Mouse (Mus musculus) gastrocnemius, adult 2 months (tissue): Measurements from ENCODE around the gene Ctu1. TPM values are rescaled to one million over a fixed set of nuclear protein-coding genes. Genes with fewer than 3 reads are reported as not detected.

ENCODE experiments used
- DNase-seq: peaks from one replicate; pipeline ENCODE4 v3.0.0; 2022
- H3K27ac ChIP-seq: fragments of 200-600 bp; 2 replicates; pipeline ENCODE4 v1.8.1; 2022; ENCODE audit warnings: mild to moderate bottlenecking
- H3K4me3 ChIP-seq: fragments of 200-600 bp; 2 replicates; pipeline ENCODE4 v1.8.1; 2022; ENCODE audit warnings: mild to moderate bottlenecking, moderate library complexity
- CTCF ChIP-seq: fragments of 200-600 bp; IDR thresholded peaks from 2 replicates; pipeline ENCODE4 v1.8.1; 2022; ENCODE audit warnings: antibody characterized with exemption, mild to moderate bottlenecking, moderate library complexity
- intact Hi-C: fragments of 180-260 bp; cut with DNase I; formaldehyde crosslinking; loops from one replicate; pipeline ENCODE4 v1.15.1; 2025
- total RNA-seq, 2 experiments: library from RNA; stranded (reverse); gene quantifications; 2 replicates each; pipeline ENCODE4 v1.2.3; 2021

The Ctu1 gene
- total RNA-seq, 2 experiments from 2014 or later = 1.8 to 2.9 TPM

GRCm38 (mm10) chr7:43710031-43710430 is 38.2 kb downstream of the Ctu1 start:
- Histone ChIP-seq H3K4me3 (no peak overlapping the region), H3K27ac (no peak overlapping the region)
- intact Hi-C loops = no loop called here
- DNase-seq = no peak
- TF ChIP-seq CTCF = no peak

- Histone ChIP-seq H3K4me3 (no peak within 1 kb of the TSS), H3K27ac (no peak within 1 kb of the TSS)
- intact Hi-C loops = no loop called here
- DNase-seq = no peak
- no peak for TF ChIP-seq CTCF
Observed at GRCm38 (mm10) chr7:43712267-43712666, 40.5 kb downstream of the Ctu1 start, which contains the start of gene Klk13. Gene Klk13 (plus strand): TSS chr7:43712567.

- TF ChIP-seq CTCF = no peak
- intact Hi-C loops = no loop called here
- no peak for DNase-seq
- Histone ChIP-seq H3K27ac (no peak overlapping the region), H3K4me3 (no peak overlapping the region)
Observed at GRCm38 (mm10) chr7:43712917-43713316, 41.1 kb downstream of the Ctu1 start.

- Histone ChIP-seq H3K27ac (no peak overlapping the region), H3K4me3 (no peak overlapping the region)
- intact Hi-C loops = no loop called here
- DNase-seq = no peak
- TF ChIP-seq CTCF = no peak
Observed at GRCm38 (mm10) chr7:43713741-43714351, 42.0 kb downstream of the Ctu1 start.

Other genes starting within 250 kb of the Ctu1 start
- not detected for gene Lim2, start 244.3 kb upstream of the Ctu1 start, total RNA-seq
- gene Nkg7, start 234.9 kb upstream of the Ctu1 start, total RNA-seq = not detected
- gene Cldnd2, start 231.2 kb upstream of the Ctu1 start, total RNA-seq = not detected
- gene Etfb, start 227.9 kb upstream of the Ctu1 start, total RNA-seq = 100 to 1,000 TPM; 221 to 447 TPM
- 1 to 10 TPM in 1 of 2 experiments, under 1 TPM in 1; 0.45 to 1.2 TPM for gene Gm45233, start 227.9 kb upstream of the Ctu1 start, total RNA-seq
- 1 to 10 TPM; 1.7 to 2.3 TPM for gene Vsig10l, start 208.9 kb upstream of the Ctu1 start, total RNA-seq
- under 1 TPM; 0.20 to 0.28 TPM for gene Iglon5, start 181.9 kb upstream of the Ctu1 start, total RNA-seq
- not detected for gene 4931406B18Rik, start 166.1 kb upstream of the Ctu1 start, total RNA-seq
- 1 to 10 TPM; 1.4 TPM for gene Cd33, start 127.6 kb upstream of the Ctu1 start, total RNA-seq
- under 1 TPM; 0.36 to 0.43 TPM for gene Zfp658, start 109.8 kb upstream of the Ctu1 start, total RNA-seq
- gene Zfp719, start 92.4 kb upstream of the Ctu1 start, total RNA-seq = 1 to 10 TPM; 3.1 to 4.9 TPM
- gene Zfp819, start 64.8 kb upstream of the Ctu1 start, total RNA-seq = not detected
- gene Ceacam18, start 37.3 kb upstream of the Ctu1 start, total RNA-seq = not detected
- 1 to 10 TPM in 1 of 2 experiments, under 1 TPM in 1; 0.26 to 1.0 TPM for gene Siglece, start 11.9 kb upstream of the Ctu1 start, total RNA-seq
- gene Klk14, start 18.4 kb downstream of the Ctu1 start, total RNA-seq = not detected
- under 1 TPM in 1 of 2 experiments, not detected in 1; 0.22 TPM for gene Klk13, start 40.6 kb downstream of the Ctu1 start, total RNA-seq
- not detected for gene Klk12, start 96.9 kb downstream of the Ctu1 start, total RNA-seq
- gene Klk11, start 102.6 kb downstream of the Ctu1 start, total RNA-seq = under 1 TPM in 1 of 2 experiments, not detected in 1; 0.41 TPM
- gene Klk10, start 109.0 kb downstream of the Ctu1 start, total RNA-seq = 1 to 10 TPM in 1 of 2 experiments, under 1 TPM in 1; 0.69 to 1.4 TPM
- gene Klk9, start 119.9 kb downstream of the Ctu1 start, total RNA-seq = not detected
- 1 to 10 TPM; 1.7 to 2.5 TPM for gene Klk8, start 125.6 kb downstream of the Ctu1 start, total RNA-seq
- gene Klk7, start 139.3 kb downstream of the Ctu1 start, total RNA-seq = not detected
- not detected for gene Klk6, start 152.5 kb downstream of the Ctu1 start, total RNA-seq
- not detected for gene Klk5, start 170.0 kb downstream of the Ctu1 start, total RNA-seq
- gene Klk4, start 209.1 kb downstream of the Ctu1 start, total RNA-seq = not detected